Mouse (Mus musculus) liver, embryonic 12.5 days (tissue): ENCODE results near the gene Vps54. TPM values are rescaled to one million over a fixed set of nuclear protein-coding genes. Genes with fewer than 3 reads are reported as not detected.

Experiments used
- ATAC-seq: fragments of 200-750 bp; cut with Nextera tagmentation; 2 replicates; pipeline ENCODE4 v1.8.0; 2017; ENCODE audit warnings: moderate number of reproducible peaks, mild to moderate bottlenecking, moderate library complexity
- H3K27ac ChIP-seq: fragments of 300-500 bp; sonication (generic); 2 replicates; pipeline ENCODE4 v1.5.1; 2016; ENCODE audit warnings: mild to moderate bottlenecking
- H3K27me3 ChIP-seq: fragments of 300-500 bp; sonication (generic); replicated peaks from 2 replicates; pipeline ENCODE4 v1.6.1; 2016; ENCODE audit warnings: mild to moderate bottlenecking, moderate library complexity
- H3K36me3 ChIP-seq: fragments of 300-500 bp; sonication (generic); 2 replicates; pipeline ENCODE4 v1.6.1; 2016; ENCODE audit warnings: mild to moderate bottlenecking, moderate library complexity
- H3K4me1 ChIP-seq: fragments of 300-500 bp; sonication (generic); 2 replicates; pipeline ENCODE4 v1.6.1; 2016
- H3K4me2 ChIP-seq: fragments of 300-500 bp; sonication (generic); 2 replicates; pipeline ENCODE4 v1.6.1; 2016; ENCODE audit warnings: mild to moderate bottlenecking, moderate library complexity
- H3K4me3 ChIP-seq: fragments of 300-500 bp; sonication (generic); 2 replicates; pipeline ENCODE4 v1.5.1; 2016; ENCODE audit warnings: mild to moderate bottlenecking, moderate library complexity
- H3K9ac ChIP-seq: fragments of 300-500 bp; sonication (generic); 2 replicates; pipeline ENCODE4 v1.6.1; 2016; ENCODE audit warnings: mild to moderate bottlenecking, moderate library complexity
- H3K9me3 ChIP-seq: fragments of 300-500 bp; sonication (generic); replicated peaks from 2 replicates; pipeline ENCODE4 v1.6.1; 2016; ENCODE audit warnings: mild to moderate bottlenecking, moderate library complexity
- WGBS: fragments of 180-500 bp; shearing (Covaris S2); methylation state at CpG from one replicate; pipeline ENCODE4 v1.1.7; 2016; ENCODE audit not compliant: insufficient replicate concordance; 5-methylcytosine and 5-hydroxymethylcytosine counted together
- polyA plus RNA-seq: library from polyadenylated mRNA; unstranded; fragments of >200 nt; fragmentation: Nextera tagmentation; extraction: Ambion mirVana; gene quantifications from 2 replicates; pipeline ENCODE4 v1.2.1, GENCODE M21; 2016

Vps54 gene
- polyA plus RNA-seq, 1 experiment from 2014 or later: 9.8 TPM

DNA sequence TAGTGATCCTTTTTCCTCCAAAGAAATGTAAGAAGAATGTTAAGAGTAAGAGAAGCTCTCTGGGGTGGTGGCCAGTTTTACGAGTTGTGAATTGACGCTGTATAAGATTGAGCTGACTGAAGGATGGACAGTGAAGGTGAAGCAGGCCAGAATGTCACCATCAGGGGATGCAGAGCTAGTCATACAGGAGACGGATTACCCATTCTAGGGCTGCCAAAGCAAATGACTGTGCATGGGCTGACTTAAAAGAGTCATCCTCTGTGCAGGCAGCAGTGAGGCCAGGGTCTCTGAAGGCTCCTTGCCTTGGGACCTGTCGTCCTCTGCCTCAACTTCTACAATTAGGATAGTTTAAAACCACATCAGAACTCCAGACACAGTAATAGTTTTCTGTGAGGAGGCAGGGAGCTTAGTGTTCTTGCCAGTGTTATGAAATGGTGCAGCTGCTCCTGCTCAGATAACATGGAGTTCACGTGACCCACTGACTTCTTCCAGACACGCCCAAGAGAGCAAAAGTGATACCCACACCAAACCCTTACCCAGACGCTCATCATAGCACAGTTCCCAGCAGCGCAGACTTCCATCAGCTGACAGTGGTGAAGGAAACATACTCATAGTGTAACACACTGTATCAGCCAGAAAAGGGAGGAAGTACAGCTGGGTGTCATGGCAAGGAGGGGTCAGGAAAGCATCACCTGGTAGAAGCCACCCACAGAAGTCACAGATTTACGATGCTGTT lies 75.0 kb downstream of the Vps54 start:
- peaks cover 62% of the 10 kb centered on the region for H3K36me3 ChIP-seq
- 67% methylated on average over 9 of the region's 9 CpGs for WGBS
- 0 out of 2 replicates have a peak overlapping the region, but pooled peaks have one; percentile 8 for H3K4me2 ChIP-seq
- H3K9ac ChIP-seq: 0 out of 2 replicates have a peak overlapping the region, but pooled peaks have one; percentile 17
- no peak overlapping the region for H3K4me3 ChIP-seq
- ATAC-seq: peak; percentile 89
- peaks cover 12% of the 10 kb centered on the region for H3K4me1 ChIP-seq
- H3K9me3 ChIP-seq: no peaks in the 10 kb centered on the region
- H3K27ac ChIP-seq: peak overlapping the region; percentile 38; the same call in 1 of the 2 replicates
- H3K27me3 ChIP-seq: no peaks in the 10 kb centered on the region

DNA sequence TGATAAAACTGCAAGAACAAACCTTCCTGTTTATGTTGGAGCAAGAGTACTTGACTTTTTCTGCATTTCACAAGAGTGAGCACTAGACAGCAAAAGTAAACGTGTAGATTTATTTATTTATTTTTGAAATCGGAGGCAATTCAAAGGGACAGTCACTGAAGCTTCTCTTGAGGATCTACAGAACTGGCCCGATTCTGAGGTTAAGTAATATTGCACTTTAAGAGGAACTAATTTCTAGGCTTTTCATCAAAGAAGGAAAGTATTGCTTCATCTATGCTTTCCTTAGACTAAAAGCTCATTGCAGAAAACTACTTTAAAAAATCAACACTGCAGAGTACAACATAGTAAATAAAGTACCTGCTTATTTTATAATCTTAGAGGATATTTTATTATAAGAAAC lies 82.5 kb downstream of the Vps54 start:
- H3K9me3 ChIP-seq: no peaks in the 10 kb centered on the region
- peaks cover 4% of the 10 kb centered on the region; the same call in 1 of the 2 replicates for H3K4me1 ChIP-seq
- H3K4me2 ChIP-seq: no peak overlapping the region
- peaks cover 53% of the 10 kb centered on the region for H3K36me3 ChIP-seq
- no peaks in the 10 kb centered on the region for H3K27me3 ChIP-seq
- H3K4me3 ChIP-seq: no peak overlapping the region
- H3K9ac ChIP-seq: no peak overlapping the region
- WGBS: 75% methylated on average over 3 of the region's 3 CpGs
- H3K27ac ChIP-seq: no peak overlapping the region
- no peak for ATAC-seq

DNA sequence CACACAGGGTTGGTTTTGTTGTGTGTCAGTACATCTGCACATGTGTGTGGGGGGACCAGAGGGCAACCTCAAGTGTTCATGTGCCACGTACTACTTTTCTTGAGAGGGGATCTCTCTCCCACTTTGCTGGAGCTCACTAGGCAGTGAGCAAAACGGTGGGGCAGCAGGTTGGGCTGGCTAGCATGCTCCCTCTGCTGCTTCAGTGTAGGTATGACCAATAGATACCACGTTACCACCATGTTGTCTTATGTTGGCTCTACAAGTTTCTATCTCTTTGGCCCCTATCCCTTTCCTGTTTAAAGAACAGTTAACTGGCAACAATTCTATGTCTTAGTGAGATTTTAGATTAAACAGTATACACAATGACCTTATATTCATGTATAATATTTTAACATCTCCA lies 83.3 kb downstream of the Vps54 start:
- Histone ChIP-seq H3K4me2 (no peak overlapping the region), H3K9me3 (no peaks in the 10 kb centered on the region), H3K36me3 (peaks cover 55% of the 10 kb centered on the region), H3K4me3 (no peak overlapping the region), H3K9ac (no peak overlapping the region), H3K27ac (no peak overlapping the region), H3K4me1 (peaks cover 4% of the 10 kb centered on the region; the same call in 1 of the 2 replicates), H3K27me3 (no peaks in the 10 kb centered on the region)
- no peak for ATAC-seq
- WGBS: 80% methylated on average over 3 of the region's 3 CpGs

DNA sequence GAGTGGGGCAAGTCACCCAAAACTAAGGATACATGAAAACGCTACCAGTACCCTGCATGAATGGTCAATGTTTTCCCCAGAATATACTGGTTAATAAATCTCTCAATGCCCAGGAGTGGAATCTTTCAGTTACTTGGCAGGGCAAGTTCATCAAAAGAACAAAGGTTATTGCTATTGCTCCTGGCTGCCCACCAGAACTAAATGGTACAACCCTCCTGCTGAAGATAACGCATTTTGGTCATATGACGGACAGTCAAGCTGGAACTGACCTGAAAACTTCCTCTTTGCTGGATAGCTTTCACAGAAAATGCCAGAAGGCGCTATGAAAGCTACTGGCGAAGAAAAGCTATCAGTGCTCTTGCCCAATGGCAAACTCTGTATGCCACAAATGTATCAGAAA lies 86.7 kb downstream of the Vps54 start:
- no peak overlapping the region for H3K9ac ChIP-seq
- H3K4me1 ChIP-seq: peaks cover 4% of the 10 kb centered on the region; the same call in 1 of the 2 replicates
- WGBS: 84% methylated on average over 5 of the region's 5 CpGs
- H3K27me3 ChIP-seq: no peaks in the 10 kb centered on the region
- H3K27ac ChIP-seq: no peak overlapping the region
- H3K9me3 ChIP-seq: no peaks in the 10 kb centered on the region
- no peak overlapping the region for H3K4me2 ChIP-seq
- no peak overlapping the region for H3K4me3 ChIP-seq
- ATAC-seq: no peak
- H3K36me3 ChIP-seq: peaks cover 65% of the 10 kb centered on the region

DNA sequence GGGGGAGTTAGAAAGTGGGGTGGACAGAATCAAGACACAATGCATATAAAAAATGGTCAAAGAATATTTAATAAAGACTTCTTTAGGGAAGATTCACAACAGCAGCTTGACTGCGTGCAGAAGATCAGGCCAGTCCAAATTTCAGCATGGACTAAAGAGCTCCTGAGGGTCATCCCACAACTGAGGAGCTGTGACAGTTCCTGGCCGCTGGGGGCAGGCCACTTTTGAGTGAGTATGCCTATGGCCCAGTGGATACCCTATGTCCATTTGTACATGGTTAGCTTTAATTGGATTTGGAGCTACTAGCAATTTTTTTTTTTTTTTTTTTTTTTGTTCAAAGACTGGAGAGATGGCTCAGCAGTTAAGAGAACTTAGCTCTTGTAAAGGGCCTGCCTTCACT lies 87.7 kb downstream of the Vps54 start:
- Histone ChIP-seq H3K36me3 (peaks cover 62% of the 10 kb centered on the region), H3K4me1 (no peaks in the 10 kb centered on the region), H3K9me3 (no peaks in the 10 kb centered on the region), H3K4me2 (no peak overlapping the region), H3K9ac (no peak overlapping the region), H3K27me3 (no peaks in the 10 kb centered on the region), H3K4me3 (no peak overlapping the region), H3K27ac (no peak overlapping the region)
- 54% methylated on average over 2 of the region's 2 CpGs for WGBS
- ATAC-seq: no peak

DNA sequence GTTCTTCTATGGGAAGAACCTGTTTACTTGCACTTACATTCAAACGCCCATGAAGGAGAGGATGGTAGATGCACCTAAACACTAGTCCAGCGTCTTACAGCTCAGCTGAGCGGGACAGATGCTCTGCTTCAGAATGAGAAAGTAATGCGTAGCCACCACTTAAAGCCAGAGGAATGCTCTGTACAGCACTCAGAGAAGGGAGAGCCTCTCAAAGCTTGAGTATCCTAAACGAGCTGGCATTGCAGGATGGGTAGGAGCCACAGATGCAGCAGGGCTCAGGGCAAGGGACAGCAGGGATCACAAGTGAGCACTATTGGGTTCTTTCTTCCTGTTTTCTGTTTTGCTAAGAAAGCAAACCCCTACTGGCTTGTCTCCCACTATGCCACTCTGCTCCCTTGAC lies 88.4 kb downstream of the Vps54 start:
- Histone ChIP-seq H3K27ac (no peak overlapping the region), H3K36me3 (peaks cover 63% of the 10 kb centered on the region), H3K4me2 (no peak overlapping the region), H3K9ac (no peak overlapping the region), H3K4me1 (no peaks in the 10 kb centered on the region), H3K9me3 (no peaks in the 10 kb centered on the region), H3K27me3 (no peaks in the 10 kb centered on the region), H3K4me3 (no peak overlapping the region)
- WGBS: 79% methylated on average over 5 of the region's 5 CpGs
- no peak for ATAC-seq

DNA sequence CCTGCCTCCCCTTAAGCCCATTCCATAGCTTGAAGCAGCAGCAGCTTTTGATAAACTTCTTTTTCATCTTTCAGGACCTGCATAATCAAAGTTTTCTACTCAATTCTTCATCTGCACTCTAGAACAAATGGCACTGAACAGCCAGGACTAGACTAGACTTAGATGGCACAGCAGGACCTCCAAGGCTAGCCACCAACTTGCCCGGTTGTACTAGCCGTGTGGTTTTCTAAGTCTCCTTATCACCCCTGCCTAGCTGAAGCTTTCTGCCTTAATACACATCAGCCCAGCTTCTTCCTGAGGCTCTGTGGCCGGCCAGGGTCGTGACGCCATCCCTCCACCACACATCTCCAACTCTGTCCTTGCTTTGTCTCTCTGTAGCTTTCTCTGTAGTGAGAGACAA lies 89.1 kb downstream of the Vps54 start:
- Histone ChIP-seq H3K36me3 (peaks cover 69% of the 10 kb centered on the region), H3K9ac (no peak overlapping the region), H3K4me2 (no peak overlapping the region), H3K27ac (no peak overlapping the region), H3K27me3 (no peaks in the 10 kb centered on the region), H3K4me3 (no peak overlapping the region), H3K9me3 (no peaks in the 10 kb centered on the region), H3K4me1 (no peaks in the 10 kb centered on the region)
- WGBS: 47% methylated on average over 5 of the region's 5 CpGs
- ATAC-seq: no peak

DNA sequence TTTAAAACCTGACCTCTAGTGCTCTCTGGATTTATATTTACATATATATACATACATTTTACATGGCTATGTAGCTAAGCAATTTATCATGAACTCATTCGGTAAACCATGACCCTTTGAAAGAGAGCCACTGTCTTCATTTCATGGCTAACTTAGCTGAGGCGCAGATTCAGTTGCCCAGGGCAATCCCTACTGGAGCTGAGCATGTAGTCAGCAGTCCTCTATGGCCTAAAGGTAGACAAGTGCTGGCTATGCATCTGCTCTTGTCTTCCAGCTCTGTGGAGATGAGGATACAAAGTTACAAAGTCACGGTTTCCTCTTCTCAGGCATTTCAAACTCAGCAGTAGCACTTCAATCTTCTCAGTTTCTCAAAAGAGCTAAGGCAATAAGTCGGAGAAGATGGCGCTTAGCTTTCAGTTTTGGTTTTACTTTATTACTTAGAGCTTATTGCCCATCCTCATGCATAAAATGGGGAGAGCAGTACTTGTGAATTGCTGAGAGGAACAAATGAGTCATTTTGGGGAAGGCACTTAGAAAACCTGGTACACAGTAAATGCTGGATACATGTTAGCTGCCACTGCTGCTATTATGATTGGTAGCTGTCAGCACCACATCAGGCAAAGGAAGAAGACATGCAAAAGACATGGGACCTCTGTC lies 93.7 kb downstream of the Vps54 start:
- H3K4me1 ChIP-seq: no peaks in the 10 kb centered on the region
- H3K27me3 ChIP-seq: no peaks in the 10 kb centered on the region
- H3K4me3 ChIP-seq: no peak overlapping the region
- no peak overlapping the region for H3K27ac ChIP-seq
- H3K9ac ChIP-seq: no peak overlapping the region
- no peaks in the 10 kb centered on the region for H3K9me3 ChIP-seq
- ATAC-seq: no peak
- no peak overlapping the region for H3K4me2 ChIP-seq
- 83% methylated on average over 5 of the region's 5 CpGs for WGBS
- peaks cover 44% of the 10 kb centered on the region for H3K36me3 ChIP-seq

DNA sequence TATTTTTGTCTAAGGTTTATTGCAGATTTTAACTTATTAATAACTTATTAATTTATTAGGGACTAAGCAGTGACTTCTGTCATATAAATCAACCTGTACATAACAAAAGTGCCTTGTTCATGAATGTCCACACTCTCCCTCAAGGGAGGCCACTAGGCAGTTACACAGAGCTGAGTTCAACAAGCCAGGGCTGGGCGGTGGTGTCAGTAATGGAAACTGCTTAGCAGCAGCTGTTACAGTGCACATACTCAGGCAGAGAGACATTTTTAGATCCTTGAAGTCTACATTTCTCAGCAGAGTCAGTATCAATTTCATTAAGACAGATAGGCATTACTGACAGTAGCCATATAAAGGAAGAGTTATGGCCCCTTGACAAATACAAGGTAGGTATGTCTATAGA lies 98.8 kb downstream of the Vps54 start:
- Histone ChIP-seq H3K36me3 (peaks cover 5% of the 10 kb centered on the region; the same call in 1 of the 2 replicates), H3K4me3 (no peak overlapping the region), H3K4me2 (no peak overlapping the region), H3K4me1 (peaks cover 2% of the 10 kb centered on the region; the same call in 1 of the 2 replicates), H3K27ac (no peak overlapping the region), H3K9ac (no peak overlapping the region), H3K9me3 (no peaks in the 10 kb centered on the region), H3K27me3 (no peaks in the 10 kb centered on the region)
- ATAC-seq: no peak
- WGBS: 93% methylated on average over 1 of the region's 1 CpGs

DNA sequence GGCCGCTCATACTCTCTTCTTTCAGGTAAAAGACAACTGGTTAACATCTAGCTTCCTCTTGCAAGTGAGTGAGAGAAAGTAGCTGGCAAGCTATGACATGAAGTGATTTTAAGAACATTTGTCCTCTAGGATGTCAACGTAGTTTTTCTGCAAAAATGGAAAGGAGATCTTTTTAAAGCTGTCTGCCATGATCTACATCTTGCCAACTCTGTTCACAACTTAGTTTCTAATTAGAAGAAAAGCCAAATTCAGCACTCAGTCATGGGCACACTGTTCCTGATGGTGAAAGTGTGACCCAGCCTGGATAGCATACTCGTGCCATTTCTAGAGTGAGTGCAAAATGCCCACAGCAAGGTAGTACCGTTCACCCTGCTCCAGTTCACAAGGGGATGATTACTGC lies 100.0 kb downstream of the Vps54 start:
- no peak overlapping the region for H3K4me3 ChIP-seq
- no peak overlapping the region for H3K9ac ChIP-seq
- peaks cover 15% of the 10 kb centered on the region for H3K4me1 ChIP-seq
- 74% methylated on average over 4 of the region's 4 CpGs for WGBS
- H3K9me3 ChIP-seq: no peaks in the 10 kb centered on the region
- no peaks in the 10 kb centered on the region for H3K27me3 ChIP-seq
- no peak overlapping the region for H3K4me2 ChIP-seq
- H3K36me3 ChIP-seq: peaks cover 5% of the 10 kb centered on the region; the same call in 1 of the 2 replicates
- no peak overlapping the region for H3K27ac ChIP-seq
- no peak for ATAC-seq

DNA sequence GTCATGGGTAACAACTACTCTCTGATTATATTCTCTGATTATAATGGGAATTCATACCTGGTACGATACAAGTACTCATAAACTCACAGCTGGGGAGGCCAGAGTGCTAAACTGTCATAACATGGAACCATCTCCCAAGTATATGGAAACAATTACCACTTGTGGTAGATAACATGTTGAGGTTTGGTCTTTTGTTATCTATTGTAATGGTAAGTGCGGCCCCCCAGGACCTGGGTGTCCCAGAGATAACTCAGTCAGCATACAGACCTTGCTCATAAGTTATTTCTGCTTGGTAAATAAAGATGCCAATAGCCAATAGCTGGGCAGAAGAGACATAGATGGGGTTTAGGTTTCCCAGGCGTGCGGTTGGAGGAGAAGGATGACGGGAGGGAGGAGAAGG lies 104.4 kb downstream of the Vps54 start:
- peaks cover 15% of the 10 kb centered on the region; the same call in 1 of the 2 replicates for H3K36me3 ChIP-seq
- no peak overlapping the region for H3K4me2 ChIP-seq
- no peak overlapping the region for H3K27ac ChIP-seq
- H3K9me3 ChIP-seq: no peaks in the 10 kb centered on the region
- ATAC-seq: peak; percentile 77
- H3K4me3 ChIP-seq: no peak overlapping the region
- H3K4me1 ChIP-seq: peaks cover 31% of the 10 kb centered on the region
- WGBS: 51% methylated on average over 5 of the region's 5 CpGs
- H3K9ac ChIP-seq: no peak overlapping the region
- H3K27me3 ChIP-seq: no peaks in the 10 kb centered on the region

DNA sequence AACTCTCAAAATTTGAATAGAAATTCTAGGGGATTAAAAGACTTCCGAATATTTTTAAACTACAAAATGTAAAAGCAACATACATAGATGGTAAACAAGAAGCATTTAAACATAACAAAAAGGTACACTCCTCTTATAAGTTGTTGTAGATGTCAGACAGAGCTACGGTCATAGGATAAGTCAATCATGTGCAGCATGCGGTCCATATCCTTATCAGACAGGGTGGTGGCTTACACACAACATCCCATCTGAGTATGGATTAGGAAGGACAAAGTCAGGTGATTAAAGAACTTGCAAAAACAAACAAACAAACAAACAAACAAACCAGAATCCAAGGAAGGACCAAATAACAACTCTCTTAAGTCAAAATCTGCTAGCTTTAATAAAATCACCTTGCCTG lies 106.9 kb downstream of the Vps54 start:
- peaks cover 22% of the 10 kb centered on the region; the same call in 1 of the 2 replicates for H3K36me3 ChIP-seq
- no peak overlapping the region for H3K4me2 ChIP-seq
- H3K9me3 ChIP-seq: no peaks in the 10 kb centered on the region
- peak; percentile 63; the same call in 1 of the 2 replicates for ATAC-seq
- no peak overlapping the region for H3K27ac ChIP-seq
- WGBS: 39% methylated on average over 3 of the region's 3 CpGs
- peaks cover 49% of the 10 kb centered on the region for H3K4me1 ChIP-seq
- H3K27me3 ChIP-seq: no peaks in the 10 kb centered on the region
- H3K9ac ChIP-seq: no peak overlapping the region
- H3K4me3 ChIP-seq: no peak overlapping the region
